Mouse (Mus musculus): Measurements from ENCODE around the gene Smarcal1.

DNA sequence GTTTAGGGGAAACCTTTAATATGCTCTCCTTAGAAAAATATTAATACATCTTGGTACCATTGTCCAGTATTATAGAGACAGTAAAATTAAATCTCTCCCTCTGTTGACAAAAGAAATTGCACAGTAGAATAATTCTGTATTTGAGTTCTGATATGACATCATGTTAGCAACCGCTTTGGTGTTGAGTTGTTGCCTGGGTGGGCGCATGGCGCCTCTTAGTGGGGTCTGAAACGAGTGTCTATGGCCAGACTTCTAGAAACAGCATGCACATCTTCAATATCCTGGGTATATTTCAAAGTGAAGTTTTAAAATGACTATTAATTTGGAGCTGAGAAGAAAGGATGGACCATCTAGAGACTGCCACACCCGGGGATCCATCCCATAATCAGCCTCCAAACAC lies 19.8 kb downstream of the Smarcal1 start:
- TF ChIP-seq CTCF (IDR thresholded peaks at IDR 0.05; ENCODE audit: low read depth) (no peak), EP300 (IDR thresholded peaks at IDR 0.05; ENCODE audit: low read depth) (no peak)

Data from liver, postnatal 0 days (tissue).